Comparison of ENCODE assay signal across 9 mouse cellular contexts in genomic region chr2:119970571-119970970, GRCm38 (mm10). TPM values are rescaled to one million over a fixed set of nuclear protein-coding genes. Genes with fewer than 3 reads are reported as not detected.
DNase-seq lines count a peak whose midpoint lies in the region; TF ChIP-seq lines count a peak whose summit lies in the region.
"Had no signal": no experiment of that assay in that cellular context is flagged by ENCODE, and none has a peak within 500 bp of the region (broad histone marks: within the 10 kb centered on the region; RNA-seq: fewer than 3 reads in every experiment).

No protein-coding gene starts in this region.

- 28% methylated on average over 9 of the region's 9 CpGs for WGBS in cerebellum, adult 2 months

- H3K27me3 ChIP-seq in cerebellum, adult 2 months (ENCODE audit: control insufficient read depth, insufficient read depth, low read length), result no peaks in the 10 kb centered on the region
- H3K27me3 ChIP-seq: limb, embryonic 15.5 days had no signal

- intact Hi-C loops in heart, postnatal 36 days (cut with DNase I), result loop anchor here (1.0 to 2.0 kb wide), 2 partner anchors 41 to 106 kb away; no protein-coding TSS in a partner anchor

- no peaks in the 10 kb centered on the region; the same call in 1 of the 2 replicates for H3K4me1 ChIP-seq in cerebellum, adult 2 months (ENCODE audit: control insufficient read depth, insufficient read depth, low read length)

- TF ChIP-seq POLR2A in cerebellum, adult 2 months (IDR thresholded peaks at IDR 0.05; ENCODE audit: borderline replicate concordance, insufficient read depth, low read length), result no peak

- DNase-seq in gastrocnemius, postnatal 10 days, result peak; percentile 26
- no peak for DNase-seq in gastrocnemius, postnatal 25 days
- DNase-seq in right cerebral cortex, adult 2 months (ENCODE audit: low spot score in 2 of 2), result peak; percentile 40 to 45
- DNase-seq in right cerebral cortex, postnatal 10 days (ENCODE audit: low spot score in 2 of 2), result no peak
- DNase-seq in cerebellum, adult 2 months, result peak in 1 of 2 experiments; percentile 60
- peak; percentile 42 to 52 for DNase-seq in heart, postnatal 36 days
- DNase-seq in lung, postnatal 36 days, result peak; percentile 83
- DNase-seq in ovary, postnatal 36 days (ENCODE audit: low spot score), result no peak

- no peak overlapping the region for H3K4me3 ChIP-seq in cerebellum, adult 2 months (replicated peaks; ENCODE audit: insufficient read depth, low read depth, low read length)
- H3K4me3 ChIP-seq: limb, embryonic 15.5 days had no signal

- TF ChIP-seq CTCF in cerebellum, adult 2 months (IDR thresholded peaks at IDR 0.05; ENCODE audit: borderline replicate concordance, insufficient read depth, low read depth, low read length), result peak; percentile 34; the same call in 1 of the 2 replicates

- no peak overlapping the region for H3K27ac ChIP-seq in cerebellum, adult 2 months (ENCODE audit: insufficient read depth, low read length)
- H3K27ac ChIP-seq: limb, embryonic 15.5 days had no signal

RNA-seq across cellular contexts. Expression of gene Mapkbp1, which starts 1.9 kb away (rescaled TPM):
- 10 to 100 TPM in 1 of 2 experiments, 1 to 10 TPM in 1; 9.1 to 11.0 TPM for total RNA-seq in gastrocnemius, postnatal 10 days (2021)
- total RNA-seq in gastrocnemius, postnatal 25 days (2021), result 1 to 10 TPM; 6.0 to 6.7 TPM
- polyA plus RNA-seq in cerebellum, adult 2 months (2012; rRNA removed), result 37.6 and 42.2 TPM in 2 replicates
- 1 to 10 TPM; 7.8 to 9.2 TPM for total RNA-seq in heart, postnatal 36 days (2021)

RNA-seq across cellular contexts. Expression of gene Jmjd7, which starts 56.7 kb away (rescaled TPM):
- 1 to 10 TPM; 4.1 to 5.3 TPM for total RNA-seq in gastrocnemius, postnatal 10 days (2021)
- 1 to 10 TPM; 2.5 to 3.7 TPM for total RNA-seq in gastrocnemius, postnatal 25 days (2021)
- polyA plus RNA-seq in cerebellum, adult 2 months (2012; rRNA removed), result 11.2 and 11.9 TPM in 2 replicates
- total RNA-seq in heart, postnatal 36 days (2021), result 1 to 10 TPM; 7.7 to 8.2 TPM

RNA-seq across cellular contexts. Expression of gene Gm28042, which starts 56.7 kb away (rescaled TPM):
- total RNA-seq in gastrocnemius, postnatal 10 days (2021), result 1 to 10 TPM; 1.1 to 1.2 TPM
- total RNA-seq in gastrocnemius, postnatal 25 days (2021), result 1 to 10 TPM in 1 of 2 experiments, under 1 TPM in 1; 0.41 to 1.2 TPM
- 9.0 and 10.8 TPM in 2 replicates for polyA plus RNA-seq in cerebellum, adult 2 months (2012; rRNA removed)
- total RNA-seq in heart, postnatal 36 days (2021), result 1 to 10 TPM in 1 of 2 experiments, under 1 TPM in 1; 0.68 to 1.3 TPM

Comparison
In these comparisons a context has a peak if more than half of its experiments do, and no peak if none do; other contexts are left out.
1. DNase-seq: peak in gastrocnemius, postnatal 10 days (single experiment), right cerebral cortex, adult 2 months (2 of 2), heart, postnatal 36 days (2 of 2) and lung, postnatal 36 days (single experiment); none in gastrocnemius, postnatal 25 days (single experiment), right cerebral cortex, postnatal 10 days (0 of 2) and ovary, postnatal 36 days (single experiment).